Mouse (Mus musculus) cerebellum, postnatal 4 days (tissue): Measurements from ENCODE around the gene 3110018I06Rik.

Experiments used
- DNase-seq, 2 experiments: peaks; one replicate each; pipeline ENCODE4 v3.0.0; 2022; ENCODE audit warnings: low spot score in 2 of 2, mixed read lengths in 1 of 2

Gene 3110018I06Rik

DNA sequence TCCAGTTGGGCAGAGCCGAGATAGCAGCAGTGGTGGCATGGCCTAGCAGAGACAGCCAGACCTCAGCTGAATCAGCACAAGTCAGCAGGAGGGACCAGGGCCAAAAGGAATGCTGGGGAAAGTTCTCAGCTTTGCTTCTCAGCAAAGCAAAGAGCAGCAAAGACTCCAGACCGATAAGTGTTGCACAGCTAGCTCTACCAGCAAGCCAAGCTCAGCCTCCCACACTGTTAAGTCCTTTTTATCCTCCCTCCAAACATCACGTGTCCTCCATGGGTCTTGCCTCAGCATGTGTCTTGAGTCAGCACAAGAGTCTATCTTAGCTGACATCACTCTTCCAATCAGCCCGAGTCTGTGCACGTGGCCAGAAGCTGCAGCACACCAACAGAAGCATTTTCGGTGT lies at the start of gene 3110018I06Rik:
Gene 3110018I06Rik, plus strand, starts transcription at position 262 of the 400 bp plus-strand sequence.
- DNase-seq = no peak

DNA sequence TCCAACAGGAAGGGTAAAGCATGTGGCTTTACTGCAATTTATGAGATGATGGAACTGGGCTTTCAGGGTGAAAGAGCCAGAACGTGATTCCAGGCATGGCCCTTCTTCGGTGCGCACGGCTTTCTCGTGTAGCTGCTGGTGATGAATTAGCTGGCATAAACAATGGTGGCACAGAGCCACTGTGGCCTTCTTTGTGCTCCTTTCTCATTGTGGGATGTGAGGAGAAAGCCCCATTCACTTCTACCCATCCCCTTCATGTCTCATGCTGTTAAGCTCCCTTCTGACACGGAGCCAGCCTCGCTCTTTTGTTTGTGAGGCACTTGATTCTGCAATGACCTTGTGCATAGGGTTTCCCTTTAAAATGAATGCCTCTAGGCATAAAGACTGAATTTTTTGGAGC lies 43.8 kb upstream of the 3110018I06Rik start:
- no peak for DNase-seq

DNA sequence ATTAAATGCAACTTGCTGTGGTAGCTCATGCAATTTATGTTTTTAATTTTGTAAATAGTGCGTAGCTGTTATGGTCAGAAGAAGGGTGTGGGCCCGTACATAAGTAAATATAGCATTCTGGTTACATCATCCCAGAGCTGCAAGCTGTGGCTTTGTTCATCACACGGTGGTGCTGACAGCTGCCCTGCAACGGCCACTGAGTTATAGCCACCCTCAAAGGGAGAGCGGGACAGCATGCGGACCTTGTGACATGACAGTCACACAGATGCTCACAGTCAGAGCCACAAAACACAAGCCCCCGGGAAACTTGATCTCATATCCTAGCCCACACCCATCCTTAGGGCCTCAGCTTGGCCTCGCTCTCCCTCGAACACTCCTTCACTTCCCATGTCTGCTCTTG lies 30.6 kb upstream of the 3110018I06Rik start:
- no peak for DNase-seq

DNA sequence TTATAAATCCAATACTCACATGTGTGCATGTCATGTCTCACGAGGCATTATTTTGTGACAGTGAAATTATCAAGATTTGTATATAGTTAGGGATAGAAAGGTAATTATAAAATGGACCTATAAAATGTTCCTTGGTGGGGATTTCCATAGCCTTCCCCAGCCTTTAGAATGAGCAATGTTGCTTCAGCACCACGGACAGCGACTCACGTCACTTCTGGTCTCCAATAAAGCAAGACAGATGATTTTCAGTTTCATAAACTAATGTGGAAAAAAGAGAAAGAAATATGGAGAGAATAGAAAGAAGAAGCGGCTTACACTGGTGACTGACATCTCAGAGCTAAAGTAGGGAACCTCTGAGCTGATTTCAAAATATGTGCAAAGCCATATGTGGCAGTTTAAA lies 23.7 kb upstream of the 3110018I06Rik start:
- no peak for DNase-seq

DNA sequence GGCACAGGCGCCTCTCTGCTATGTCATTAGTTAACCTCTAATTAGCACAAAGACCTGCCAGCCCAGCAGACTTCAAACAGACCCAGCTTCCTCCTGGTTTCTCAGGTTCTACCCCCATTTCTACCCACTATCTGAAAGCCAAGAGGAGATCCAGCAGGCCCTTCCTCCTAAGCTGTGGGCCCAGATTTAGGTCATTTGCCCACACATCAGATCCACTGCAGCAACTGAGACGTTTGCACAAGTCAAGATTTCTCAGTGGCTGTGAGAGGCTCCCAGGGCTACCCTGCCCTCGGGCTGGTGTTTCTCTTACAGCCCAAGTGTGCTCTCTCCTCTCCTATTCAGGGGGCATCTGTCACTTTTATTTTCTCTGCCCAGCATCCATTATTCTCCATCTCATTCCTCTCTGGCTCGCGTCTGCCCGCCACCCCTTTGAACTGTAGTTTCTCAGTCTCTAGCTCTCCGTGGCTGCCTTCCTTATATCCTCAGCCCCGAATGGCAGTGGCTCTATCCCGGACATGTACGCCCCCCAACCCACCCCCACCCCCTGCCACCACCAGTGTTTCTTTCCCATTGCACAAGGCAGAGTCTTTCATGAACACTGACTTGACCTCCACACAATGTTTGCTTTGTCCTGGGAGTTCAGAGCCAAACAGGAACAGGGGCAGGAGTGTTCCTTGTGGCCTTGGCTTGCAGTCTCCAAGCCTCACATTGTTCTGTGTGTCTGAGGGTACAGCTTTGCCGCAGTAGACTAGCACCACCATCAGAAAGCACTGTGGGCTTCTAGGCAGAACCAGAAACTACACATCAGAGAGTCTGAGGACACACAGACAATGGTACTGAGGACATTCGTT lies 11.8 kb upstream of the 3110018I06Rik start:
- DNase-seq = no peak

DNA sequence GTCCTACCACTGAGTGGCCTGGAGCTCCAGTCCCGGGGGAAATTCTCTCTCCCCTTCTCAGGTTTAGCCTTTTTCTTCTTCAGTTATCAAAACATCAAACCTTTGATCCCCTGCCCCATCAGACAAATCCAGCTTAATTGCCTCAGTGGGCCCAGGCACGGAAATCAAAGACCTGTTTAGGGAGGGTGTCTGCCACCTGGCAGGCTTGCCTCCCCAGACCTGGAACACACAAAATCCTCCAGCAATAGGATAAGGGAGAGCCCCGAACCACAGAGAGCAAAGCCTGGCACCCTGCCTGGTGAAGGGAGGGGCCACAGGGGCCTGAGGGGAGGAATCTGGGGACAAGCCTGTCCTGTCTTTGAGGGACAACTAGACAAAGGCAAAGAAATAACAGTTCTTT lies 9.1 kb upstream of the 3110018I06Rik start:
- no peak for DNase-seq

DNA sequence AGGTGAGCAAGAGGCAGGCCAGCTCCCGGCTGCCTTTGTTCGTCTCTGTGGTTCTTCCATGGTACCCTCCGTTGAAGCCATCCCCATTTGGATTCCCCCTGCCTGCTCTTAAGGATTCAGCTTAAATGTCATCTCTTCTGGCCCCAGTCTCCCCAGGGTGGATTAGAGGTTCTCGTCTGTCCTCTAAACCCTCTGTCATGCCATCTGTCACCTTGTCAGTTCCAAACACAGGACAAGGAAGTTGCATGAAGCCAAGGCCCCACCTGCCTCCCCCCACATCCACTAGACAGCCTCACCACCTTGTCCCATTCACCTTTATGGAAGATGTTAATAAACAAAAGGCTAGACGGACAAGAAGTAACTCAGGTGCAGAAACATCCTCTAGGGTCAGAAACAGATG lies 5.4 kb upstream of the 3110018I06Rik start:
- no peak for DNase-seq

DNA sequence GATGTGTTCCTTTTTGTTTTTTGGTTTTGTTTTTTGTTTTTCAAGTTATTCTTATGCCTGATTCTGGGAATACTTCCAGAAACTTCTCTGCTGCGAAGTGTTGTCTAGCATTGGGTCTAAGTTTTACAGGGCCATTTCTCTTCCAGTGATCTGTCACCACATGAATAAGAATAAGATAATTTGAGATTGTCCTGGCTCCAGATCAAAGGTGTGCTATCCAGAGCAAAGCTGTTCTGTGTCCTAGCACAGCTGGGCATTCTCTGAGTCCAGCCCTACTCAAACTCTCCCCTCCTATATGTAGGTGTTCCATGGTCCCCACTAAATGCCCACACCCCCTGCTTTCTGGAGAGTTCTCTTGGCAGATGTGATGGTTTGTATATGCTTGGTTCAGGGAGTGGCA lies 2.9 kb downstream of the 3110018I06Rik start:
- no peak for DNase-seq

DNA sequence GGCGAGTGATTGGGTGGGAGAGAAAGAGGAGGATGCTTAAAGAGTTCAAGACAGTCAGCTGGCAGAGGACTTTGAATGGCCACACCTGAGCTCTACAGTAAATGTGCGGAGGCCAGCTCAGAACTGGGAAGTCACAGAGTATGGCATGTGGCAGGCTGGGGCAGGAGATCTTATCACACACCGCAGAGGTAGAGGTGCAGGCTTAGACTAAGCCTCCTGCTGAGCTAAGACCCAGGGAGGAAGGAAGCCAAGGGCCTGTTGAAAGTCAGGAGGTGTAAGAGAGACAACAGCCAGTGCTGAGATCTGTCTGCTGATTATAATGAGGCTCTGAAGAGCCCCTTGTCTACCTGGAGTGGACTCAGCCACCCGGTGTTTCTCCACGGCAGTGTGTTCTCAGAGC lies 8.5 kb downstream of the 3110018I06Rik start:
- DNase-seq = no peak

DNA sequence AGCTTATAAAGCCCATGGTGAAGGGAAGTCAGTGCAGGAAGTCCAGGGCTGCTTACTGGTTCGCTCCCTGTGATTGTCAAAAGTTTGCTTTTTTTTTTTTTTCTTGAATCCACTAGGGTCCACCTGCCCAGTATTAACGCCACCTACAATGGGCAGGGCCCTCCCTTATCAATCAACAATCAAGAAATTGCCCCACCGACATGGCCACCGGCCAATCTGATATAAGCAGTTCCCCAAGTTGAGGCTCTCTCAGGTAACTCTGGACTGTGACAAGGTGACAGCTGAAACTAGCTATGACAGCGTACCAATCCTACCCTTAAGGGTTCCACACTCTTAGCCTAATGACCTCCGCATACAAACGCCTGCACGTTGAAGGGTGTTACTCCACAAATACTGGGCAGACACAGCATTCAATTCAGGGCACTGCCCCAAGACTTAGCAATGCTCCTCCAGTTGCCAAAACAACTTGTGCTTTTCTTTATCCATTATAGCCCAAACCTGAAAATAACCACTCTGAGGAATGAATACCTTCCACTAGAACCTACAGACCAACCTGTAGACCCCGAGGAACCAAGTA lies 21.3 kb downstream of the 3110018I06Rik start:
- no peak for DNase-seq

DNA sequence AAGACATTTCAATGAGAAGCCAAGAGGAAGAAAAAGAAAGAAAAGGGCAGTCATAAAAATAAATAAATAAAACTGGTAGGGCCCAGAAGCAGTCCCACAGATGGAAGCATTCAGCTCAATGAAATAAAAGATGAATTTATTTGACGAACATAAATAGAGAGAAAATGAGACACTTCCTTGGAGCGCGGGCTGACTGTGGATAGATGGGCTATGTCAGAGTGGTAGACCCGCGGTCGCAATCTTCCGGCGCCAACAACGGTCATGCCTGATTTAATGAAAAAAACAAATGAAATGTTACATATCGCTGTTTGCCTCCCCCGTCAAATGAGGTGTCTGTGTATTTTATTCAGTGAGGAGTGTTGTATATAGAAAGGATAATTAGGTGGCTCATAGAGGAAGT lies 22.7 kb downstream of the 3110018I06Rik start:
- no peak for DNase-seq

DNA sequence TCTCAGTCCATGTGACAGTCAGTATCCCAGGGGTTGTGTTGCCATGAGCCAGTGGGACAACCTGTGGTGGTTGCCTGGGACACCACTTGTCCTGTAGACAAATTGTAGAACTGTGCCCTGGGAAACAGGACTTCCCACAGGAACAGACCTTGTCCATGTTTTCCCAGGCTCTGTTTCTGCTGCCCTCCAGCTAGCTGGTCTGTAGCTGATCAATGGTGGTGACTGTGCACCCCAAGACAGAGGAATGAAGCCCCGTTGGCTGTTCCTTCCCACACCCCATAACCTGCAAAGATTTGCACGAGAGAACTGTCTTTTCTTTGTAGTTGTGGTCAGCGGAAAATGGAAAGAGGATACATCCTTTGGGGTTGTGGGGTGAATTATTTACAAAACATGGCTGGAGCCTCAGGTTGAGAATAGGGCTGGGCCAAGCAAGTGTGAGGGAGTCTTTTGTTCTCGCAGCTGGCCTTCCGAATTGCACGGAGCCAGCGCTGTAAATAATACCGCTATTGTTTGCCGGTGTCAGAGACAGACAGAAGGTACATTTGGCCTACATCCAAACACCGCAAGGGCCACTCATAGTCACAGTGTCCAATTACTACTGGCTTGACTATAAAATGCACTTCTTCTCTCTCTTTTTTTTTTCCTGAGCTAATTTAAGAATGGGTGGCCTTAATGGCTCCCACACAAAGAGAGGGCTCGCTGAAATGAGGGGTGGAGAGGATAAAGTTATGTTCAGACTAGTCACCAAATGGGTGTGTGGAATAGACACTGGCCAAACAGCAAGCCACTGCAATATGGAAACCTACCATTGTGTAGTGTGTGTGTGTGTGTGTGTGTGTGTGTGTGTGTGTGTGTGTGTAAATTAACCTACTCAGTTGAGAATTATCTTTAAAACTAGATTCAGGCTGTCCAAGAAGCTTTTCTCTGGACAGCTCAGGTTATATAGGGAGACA lies 28.1 kb downstream of the 3110018I06Rik start:
- DNase-seq = no peak

DNA sequence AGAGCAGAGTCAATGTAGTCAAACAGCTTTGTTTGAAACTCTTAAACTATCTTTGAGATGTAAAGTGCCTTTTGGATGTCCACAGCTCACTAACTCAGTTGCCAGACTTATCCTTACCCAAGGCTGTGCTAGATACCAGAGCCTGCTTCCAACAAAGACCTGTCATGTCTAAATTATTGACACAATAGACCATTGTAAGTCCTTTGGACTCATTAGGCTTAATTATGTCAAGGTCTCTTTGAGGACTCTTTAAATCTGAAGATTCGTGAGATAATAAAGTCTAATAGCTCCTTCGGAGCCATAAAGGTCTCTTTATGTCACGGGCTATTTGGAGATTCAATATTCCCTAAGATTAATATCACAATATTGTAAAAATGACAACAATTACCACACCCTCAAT lies 32.5 kb downstream of the 3110018I06Rik start:
- no peak for DNase-seq

DNA sequence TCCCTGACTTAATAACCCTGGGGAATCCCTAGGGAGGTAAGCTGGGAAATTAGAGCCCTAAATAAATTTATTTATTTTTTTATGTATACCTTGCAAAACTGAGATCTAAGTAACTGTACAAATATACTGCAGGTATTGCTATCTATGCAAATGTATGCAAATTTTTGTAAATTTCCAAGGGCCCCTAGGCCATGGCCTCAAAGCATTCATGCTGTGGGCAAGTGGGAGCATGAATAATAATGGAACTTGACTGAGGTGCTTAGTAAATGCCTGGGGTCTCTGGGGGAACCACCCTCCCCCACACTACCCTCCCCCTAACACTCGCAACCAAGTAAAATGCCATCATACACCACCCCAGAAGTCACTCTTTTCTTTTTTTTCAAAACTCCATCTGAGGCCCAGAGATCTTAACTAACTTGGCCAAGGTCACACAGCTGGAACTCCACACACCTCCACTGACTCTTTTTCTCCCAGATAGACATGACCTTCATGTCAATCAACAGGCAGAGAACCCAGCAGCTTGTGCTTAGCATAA lies 40.0 kb downstream of the 3110018I06Rik start:
- no peak for DNase-seq

DNA sequence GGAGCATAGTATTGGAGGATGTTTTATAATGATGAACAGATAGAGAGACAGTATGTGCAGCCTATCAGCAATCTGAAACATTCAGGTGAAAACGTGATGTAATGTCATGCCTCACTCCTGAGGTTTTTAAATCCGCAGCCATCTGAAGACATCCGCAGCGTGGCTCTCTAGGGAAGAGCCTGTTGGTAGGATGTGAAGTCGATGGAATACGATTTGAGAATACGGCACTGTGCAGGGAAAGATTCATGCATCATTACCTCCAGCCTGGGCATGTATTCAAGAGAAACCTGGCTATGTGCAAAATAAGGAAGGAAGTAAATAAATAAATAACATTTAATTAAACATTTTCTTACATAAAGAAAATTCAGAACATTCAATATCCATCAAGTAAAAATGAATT lies 44.4 kb downstream of the 3110018I06Rik start:
- no peak for DNase-seq
